Mouse (Mus musculus): ENCODE results near the gene Ptbp2.

DNA sequence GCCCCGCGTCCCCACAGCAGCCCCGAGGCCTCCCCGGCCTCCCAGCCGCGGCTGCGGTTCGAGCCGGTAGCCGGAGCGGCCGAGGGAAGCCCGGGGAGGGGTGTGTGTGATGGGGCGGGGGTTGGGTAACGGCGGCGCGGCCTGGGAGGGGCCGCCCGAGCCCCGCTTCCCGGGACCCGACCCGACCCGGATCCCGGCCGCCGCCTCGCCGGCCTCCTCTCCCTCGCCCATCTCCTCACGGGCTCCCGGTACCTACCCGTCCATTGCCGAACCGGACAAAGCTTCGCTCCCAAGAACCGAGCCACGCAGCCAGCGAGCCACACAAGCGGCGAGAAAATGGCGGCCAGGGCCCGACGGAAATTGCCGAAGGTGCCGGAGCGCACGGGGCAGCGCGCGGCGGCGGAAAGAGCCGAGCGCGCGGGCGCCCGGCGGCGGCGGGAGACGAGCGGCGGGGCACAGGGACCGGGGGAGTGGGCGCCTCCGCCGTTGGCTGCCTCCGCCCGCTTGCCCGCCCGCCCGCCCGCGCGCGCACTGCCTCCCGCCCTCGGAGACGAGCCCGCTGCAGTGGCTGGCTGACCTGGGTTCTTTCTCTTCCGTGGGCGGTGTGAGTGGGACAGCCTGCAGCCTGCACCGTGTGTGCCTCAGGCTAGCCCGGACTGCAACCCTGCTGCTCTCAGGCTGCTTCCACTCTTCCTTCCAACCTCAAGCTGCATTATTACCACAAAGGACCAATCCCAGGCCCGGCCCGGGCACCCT lies 1.1 kb downstream of the Ptbp2 start:
- no peak for TF ChIP-seq CTCF (IDR thresholded peaks at IDR 0.05; ENCODE audit: control insufficient read depth, insufficient read depth, insufficient replicate concordance, low read depth, low read length)
- peak; percentile 89 for TF ChIP-seq POLR2A (IDR thresholded peaks at IDR 0.05; ENCODE audit: control insufficient read depth, low read depth, low read length)

All from testis, adult 2 months (tissue).